Mouse (Mus musculus) midbrain, embryonic 15.5 days (tissue): ENCODE results near the gene Pgpep1l. TPM values are rescaled to one million over a fixed set of nuclear protein-coding genes. Genes with fewer than 3 reads are reported as not detected.

Source experiments
- ATAC-seq: fragments of 200-750 bp; cut with Nextera tagmentation; replicated peaks from 2 replicates; pipeline ENCODE4 v1.8.0; 2017; ENCODE audit warnings: moderate TSS enrichment
- H3K27ac ChIP-seq: fragments of 300-500 bp; sonication (generic); 2 replicates; pipeline ENCODE4 v1.5.1; 2015; ENCODE audit warnings: mild to moderate bottlenecking, inconsistent platforms
- H3K27me3 ChIP-seq: fragments of 300-500 bp; sonication (generic); replicated peaks from 2 replicates; pipeline ENCODE4 v1.6.1; 2015; ENCODE audit warnings: inconsistent platforms
- H3K36me3 ChIP-seq: fragments of 300-500 bp; sonication (generic); replicated peaks from 2 replicates; pipeline ENCODE4 v1.6.1; 2015; ENCODE audit warnings: inconsistent platforms
- H3K4me1 ChIP-seq: fragments of 300-500 bp; sonication (generic); 2 replicates; pipeline ENCODE4 v1.6.1; 2015; ENCODE audit warnings: inconsistent platforms
- H3K4me2 ChIP-seq: fragments of 300-500 bp; sonication (generic); 2 replicates; pipeline ENCODE4 v1.6.1; 2015; ENCODE audit warnings: inconsistent platforms, mild to moderate bottlenecking, moderate library complexity
- H3K4me3 ChIP-seq: fragments of 300-500 bp; sonication (generic); 2 replicates; pipeline ENCODE4 v1.5.1; 2015; ENCODE audit warnings: mild to moderate bottlenecking, inconsistent platforms
- H3K9ac ChIP-seq: fragments of 300-500 bp; sonication (generic); 2 replicates; pipeline ENCODE4 v1.6.1; 2015; ENCODE audit warnings: mild to moderate bottlenecking, inconsistent platforms
- H3K9me3 ChIP-seq: fragments of 300-500 bp; sonication (generic); 2 replicates; pipeline ENCODE4 v1.6.1; 2016; ENCODE audit warnings: inconsistent platforms
- WGBS: fragments of 180-500 bp; shearing (Covaris S2); methylation state at CpG from one replicate; pipeline ENCODE4 v1.1.7; 2015; ENCODE audit warnings: mixed read lengths; 5-methylcytosine and 5-hydroxymethylcytosine counted together
- polyA plus RNA-seq: library from polyadenylated mRNA; unstranded; fragments of >200 nt; fragmentation: Nextera tagmentation; extraction: Ambion mirVana; gene quantifications from 2 replicates; pipeline ENCODE4 v1.2.1, GENCODE M21; 2015

Gene Pgpep1l
- polyA plus RNA-seq, 1 experiment from 2014 or later = not detected

- no peak overlapping the region for H3K9ac ChIP-seq
- no peaks in the 10 kb centered on the region for H3K9me3 ChIP-seq
- no peak overlapping the region for H3K4me2 ChIP-seq
- 93% methylated on average over 13 of the region's 13 CpGs for WGBS
- peaks cover 37% of the 10 kb centered on the region for H3K36me3 ChIP-seq
- H3K4me3 ChIP-seq = no peak overlapping the region
- no peak for ATAC-seq
- no peak overlapping the region for H3K27ac ChIP-seq
- H3K27me3 ChIP-seq = no peaks in the 10 kb centered on the region
- no peaks in the 10 kb centered on the region for H3K4me1 ChIP-seq
Measured at GRCm38 (mm10) chr7:68189691-68190456, 74.2 kb downstream of the Pgpep1l start.

GRCm38 (mm10) chr7:68189211-68189610 is 74.8 kb downstream of the Pgpep1l start:
- no peaks in the 10 kb centered on the region for H3K27me3 ChIP-seq
- no peak overlapping the region for H3K4me2 ChIP-seq
- H3K9ac ChIP-seq = no peak overlapping the region
- H3K4me3 ChIP-seq = no peak overlapping the region
- ATAC-seq = no peak
- H3K27ac ChIP-seq = no peak overlapping the region
- H3K9me3 ChIP-seq = no peaks in the 10 kb centered on the region
- no peaks in the 10 kb centered on the region for H3K4me1 ChIP-seq
- 84% methylated on average over 6 of the region's 6 CpGs for WGBS
- peaks cover 36% of the 10 kb centered on the region for H3K36me3 ChIP-seq

Other genes with a start within 250 kb of the Pgpep1l start
- gene Fam169b, start 9.6 kb upstream of the Pgpep1l start, polyA plus RNA-seq = 0.15 TPM in 1 of 2 replicates, not detected in the other